Mouse (Mus musculus) heart, postnatal 0 days (tissue): ENCODE data around the gene Zranb1.

Experiments used
- CTCF ChIP-seq: IDR thresholded peaks from 2 replicates; pipeline ENCODE4 v1.5.1; 2016; ENCODE audit warnings: antibody characterized with exemption, control low read depth, low read depth
- EP300 ChIP-seq: IDR thresholded peaks from 2 replicates; pipeline ENCODE4 v1.6.1; 2016; ENCODE audit warnings: antibody characterized with exemption, low read depth

DNA sequence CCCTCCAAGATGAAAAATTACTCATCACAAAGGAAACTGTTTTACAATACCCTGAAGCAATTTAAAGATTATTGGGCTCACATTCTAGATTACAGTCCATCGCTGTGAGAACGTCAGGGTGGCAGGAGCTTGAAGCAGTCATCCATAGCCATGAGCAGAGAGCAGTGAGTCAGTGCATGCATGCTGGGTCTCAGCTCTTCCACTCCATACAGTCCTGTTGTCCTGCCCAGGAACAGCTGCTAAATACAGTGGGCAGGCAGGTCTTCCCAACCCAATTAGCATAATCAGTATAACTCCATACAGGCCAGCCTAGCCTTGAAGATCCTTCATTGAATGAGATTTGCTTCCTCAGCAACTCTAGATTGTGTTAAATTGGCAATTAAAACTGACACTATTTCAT lies 45.1 kb downstream of the Zranb1 start:
- TF ChIP-seq CTCF (no peak), EP300 (no peak)
